Mouse (Mus musculus) monocyte, adult 2 months (primary cell): Measurements from ENCODE around the gene Gm9837.

ENCODE experiments used
- DNase-seq, 2 experiments: peaks; one replicate each; pipeline ENCODE4 v3.0.0; 2022; ENCODE audit warnings: low spot score in 2 of 2, low read depth in 1 of 2

Gm9837 gene

DNA sequence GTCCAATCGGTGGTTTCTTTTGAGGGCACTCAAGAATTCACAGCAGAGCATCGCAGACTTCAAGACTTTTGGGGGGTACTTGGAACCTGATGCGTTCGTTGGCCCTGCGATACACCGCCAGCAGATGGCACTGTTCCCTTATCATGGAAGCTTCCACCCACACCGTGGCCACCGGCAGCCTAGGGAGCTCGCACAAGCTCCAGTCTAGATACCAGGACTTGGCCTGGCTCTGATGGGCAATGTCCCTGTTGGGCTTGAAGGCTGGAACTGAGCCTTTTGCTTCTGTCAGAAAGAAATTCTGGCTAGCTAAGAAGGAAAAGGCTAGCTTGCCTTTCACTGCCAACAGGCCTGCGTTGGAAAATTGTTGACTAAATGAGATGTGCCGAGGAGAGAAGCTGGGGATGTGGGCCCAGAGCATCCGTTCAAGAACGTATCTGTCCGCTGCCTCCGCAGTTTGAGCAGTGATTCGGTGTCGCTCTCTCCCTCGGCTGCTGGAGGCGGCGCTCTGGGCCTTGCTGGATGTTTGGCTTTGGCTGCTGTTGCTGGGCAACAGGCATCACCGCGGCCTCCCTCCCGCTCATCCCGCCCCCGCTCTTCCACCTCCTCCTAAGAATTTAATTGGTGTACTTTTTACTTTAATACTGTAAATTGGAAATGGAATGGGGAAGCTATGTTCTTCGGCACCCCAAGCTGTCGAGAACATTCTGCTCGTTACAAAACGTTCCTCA is at the start of gene Gm9837:
Gene Gm9837, minus strand, starts transcription at position 512 of the 728 bp plus-strand sequence.
- peak; percentile 41 to 66 for DNase-seq

- DNase-seq: peak in 1 of 2 experiments; percentile 5
Measured at GRCm38 (mm10) chr11:53519207-53520121, 49.2 kb upstream of the Gm9837 start, which contains the start of gene Sept8. Gene Sept8 (plus strand): TSS chr11:53519257.

GRCm38 (mm10) chr11:53518759-53519158 is 48.5 kb upstream of the Gm9837 start:
- no peak for DNase-seq

- no peak for DNase-seq
Measured at GRCm38 (mm10) chr11:53516775-53517627, 46.7 kb upstream of the Gm9837 start.

DNA sequence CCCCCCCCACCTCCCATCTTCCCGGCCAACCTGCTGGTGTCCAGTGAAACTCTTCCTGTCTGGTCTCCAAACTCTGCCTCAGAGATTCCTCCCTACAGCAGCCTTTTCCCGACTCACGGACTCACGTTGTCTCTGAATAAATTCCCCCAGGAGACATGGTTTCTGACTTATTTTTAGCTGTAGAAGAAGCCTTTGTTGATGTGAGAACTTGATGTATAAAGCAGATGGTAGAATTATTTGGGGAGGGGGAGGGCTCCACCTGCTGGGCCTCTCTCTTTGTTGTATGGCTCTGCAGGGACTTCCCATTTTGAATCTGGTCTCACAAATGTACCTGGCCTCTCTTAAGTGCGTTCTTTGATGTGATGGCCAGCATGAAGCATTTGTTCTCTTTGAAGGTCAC is 40.1 kb upstream of the Gm9837 start:
- DNase-seq: no peak

GRCm38 (mm10) chr11:53508591-53508990 is 38.3 kb upstream of the Gm9837 start:
- no peak for DNase-seq

DNA sequence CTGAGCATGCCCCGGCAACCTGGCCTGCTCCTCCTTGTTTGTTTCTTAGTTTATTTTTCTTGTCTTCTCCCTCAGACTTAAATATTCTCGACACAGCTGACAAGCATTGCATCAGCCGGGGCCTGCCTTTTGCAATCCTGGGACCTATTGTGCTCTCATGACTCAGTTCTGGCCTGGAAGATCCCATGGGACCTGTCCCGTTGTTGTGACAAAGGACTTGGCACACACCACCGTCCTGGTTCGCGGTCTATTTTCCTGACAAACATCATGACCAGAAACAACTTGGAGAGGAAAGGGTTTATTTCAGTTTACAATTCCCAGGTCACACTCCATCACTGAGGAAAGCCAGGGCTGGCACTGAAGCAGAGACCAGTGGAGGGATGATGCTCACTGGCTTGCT is 37.9 kb upstream of the Gm9837 start:
- DNase-seq: no peak

- DNase-seq: no peak
Measured at GRCm38 (mm10) chr11:53507098-53507805, 37.0 kb upstream of the Gm9837 start.

- no peak for DNase-seq
Measured at GRCm38 (mm10) chr11:53505026-53505663, 34.9 kb upstream of the Gm9837 start.

GRCm38 (mm10) chr11:53504376-53504775 is 34.1 kb upstream of the Gm9837 start:
- no peak for DNase-seq

DNA sequence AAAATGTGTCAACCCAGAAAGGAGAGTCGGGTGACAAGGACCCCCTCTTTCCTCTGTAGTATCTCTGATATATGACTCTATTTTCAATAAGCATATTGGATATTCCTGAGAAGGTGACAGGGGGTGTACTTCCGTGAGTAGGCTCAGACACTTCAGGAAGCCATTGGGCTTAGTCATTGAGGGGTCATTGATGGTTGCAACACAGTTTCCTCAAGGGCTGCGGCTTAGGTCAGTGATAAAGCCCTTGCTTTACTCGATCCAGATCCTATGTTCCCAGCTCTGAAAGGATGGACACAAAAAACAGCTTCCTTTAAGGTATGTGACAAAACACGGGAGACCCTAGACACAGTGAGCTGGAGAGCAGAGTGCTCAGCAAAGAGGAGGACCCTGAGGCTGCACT is 33.5 kb upstream of the Gm9837 start:
- no peak for DNase-seq

DNA sequence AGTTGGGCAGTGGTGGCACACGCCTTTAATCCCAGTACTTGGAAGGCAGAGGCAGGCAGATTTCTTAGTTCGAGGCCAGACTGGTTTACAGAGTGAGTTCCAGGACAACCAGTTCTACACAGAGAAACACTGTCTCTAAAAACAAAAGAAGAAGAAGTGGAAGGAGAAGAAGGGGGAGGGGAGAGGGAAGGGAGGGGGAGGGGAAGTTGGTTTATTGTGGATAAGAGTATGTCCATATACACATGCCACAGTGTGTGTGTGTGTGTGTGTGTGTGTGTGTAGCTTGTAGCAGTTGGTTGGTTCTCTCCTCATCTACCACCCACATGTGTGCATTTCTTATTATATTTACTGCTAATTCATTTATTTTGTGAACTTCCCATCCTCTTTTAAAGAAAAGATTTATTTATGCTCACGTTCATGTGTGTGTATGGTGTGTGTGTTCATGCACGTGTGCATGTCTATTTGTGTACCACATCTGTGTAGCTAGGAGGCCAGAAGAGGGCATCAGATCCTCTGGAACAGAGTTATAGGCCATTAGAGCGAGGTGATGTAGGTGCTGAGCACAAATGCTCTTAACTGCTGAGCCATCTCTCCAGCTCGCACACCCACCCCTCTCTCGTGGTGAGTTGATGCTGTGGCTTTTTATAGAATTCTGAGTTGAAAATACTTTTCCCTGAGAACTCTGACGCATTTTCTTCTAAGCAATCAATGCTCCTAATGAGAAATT is 31.9 kb upstream of the Gm9837 start:
- DNase-seq: no peak

DNA sequence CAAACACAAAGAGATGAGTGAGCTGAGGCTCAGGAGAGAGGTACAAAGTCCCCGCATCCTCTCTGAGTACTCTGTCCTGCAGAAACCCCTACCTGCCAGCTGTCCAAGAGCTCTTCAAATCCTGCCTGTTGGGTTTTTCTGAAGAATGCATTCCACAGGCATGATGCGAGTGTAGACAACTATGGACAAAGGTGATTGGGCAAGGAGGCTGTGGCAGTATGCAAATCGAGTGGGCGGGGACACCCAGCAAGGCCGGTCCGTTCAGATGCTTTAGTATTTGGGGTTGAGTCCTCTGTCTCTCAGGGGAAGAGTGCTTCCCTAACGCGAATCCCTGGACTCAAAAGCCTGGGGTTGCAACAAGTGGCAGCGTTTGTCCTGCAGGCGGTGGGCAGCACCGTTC is 30.3 kb upstream of the Gm9837 start:
- no peak for DNase-seq

DNA sequence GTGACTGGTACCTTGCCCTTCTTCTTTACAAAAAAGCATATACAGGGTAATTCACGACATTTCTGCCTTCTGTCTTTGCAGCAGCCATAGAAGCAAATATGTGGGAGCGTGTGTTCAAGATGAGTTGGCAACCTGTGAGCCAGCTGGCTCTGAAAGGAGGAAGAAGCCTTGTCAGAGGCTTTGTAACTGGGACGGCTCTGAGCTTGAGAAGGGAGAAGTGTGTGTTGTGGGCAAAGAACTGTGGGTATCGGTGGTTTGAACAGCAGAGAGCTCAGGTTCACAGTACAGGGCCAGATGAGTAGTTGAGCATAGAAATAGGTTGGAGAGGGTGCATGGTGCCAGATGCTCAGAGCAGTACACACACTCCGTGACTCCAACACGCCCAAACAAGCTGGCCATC is 26.7 kb upstream of the Gm9837 start:
- DNase-seq: no peak

DNA sequence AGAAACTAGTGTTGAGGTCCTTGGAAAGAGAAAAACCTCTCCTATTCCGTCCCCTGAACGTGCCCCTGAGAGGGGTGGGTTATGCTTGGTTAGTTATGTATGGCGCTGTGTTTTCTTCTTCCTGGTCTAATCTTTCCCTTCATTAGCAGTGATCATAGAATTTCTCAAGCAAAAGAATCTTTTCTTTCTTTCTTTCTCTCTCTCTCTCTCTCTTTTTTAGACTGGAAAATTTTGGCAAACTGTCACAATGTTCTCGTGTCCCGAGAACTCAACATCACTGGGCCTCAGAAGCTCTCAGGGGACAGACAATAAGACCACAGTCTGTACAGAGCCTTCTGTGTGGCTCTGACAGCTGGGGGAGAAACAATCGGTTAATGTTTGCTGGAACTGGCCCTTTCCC is 25.1 kb upstream of the Gm9837 start:
- no peak for DNase-seq

GRCm38 (mm10) chr11:53493243-53493955 is 23.1 kb upstream of the Gm9837 start:
- DNase-seq: no peak

GRCm38 (mm10) chr11:53491954-53492401 is 21.7 kb upstream of the Gm9837 start:
- DNase-seq: no peak

DNA sequence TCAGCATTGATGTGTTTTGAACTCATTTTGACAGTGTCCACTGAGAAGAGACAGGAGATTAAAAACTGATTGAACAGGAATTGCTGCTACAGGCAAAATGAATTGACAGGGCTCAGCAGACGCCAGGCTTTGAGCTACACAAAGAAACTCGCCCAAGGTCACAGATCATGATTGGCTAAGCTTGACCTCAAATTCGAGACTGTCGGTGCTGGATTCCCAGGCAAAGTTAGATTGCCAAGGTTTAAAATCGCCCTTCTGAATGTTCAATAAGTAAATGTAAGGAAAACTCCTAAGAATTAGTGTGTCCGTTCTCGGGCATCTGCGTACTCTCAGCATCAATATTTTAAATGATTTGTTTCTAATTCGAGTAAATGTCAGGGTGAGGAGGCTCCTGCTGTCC is 19.1 kb upstream of the Gm9837 start:
- DNase-seq: no peak

DNA sequence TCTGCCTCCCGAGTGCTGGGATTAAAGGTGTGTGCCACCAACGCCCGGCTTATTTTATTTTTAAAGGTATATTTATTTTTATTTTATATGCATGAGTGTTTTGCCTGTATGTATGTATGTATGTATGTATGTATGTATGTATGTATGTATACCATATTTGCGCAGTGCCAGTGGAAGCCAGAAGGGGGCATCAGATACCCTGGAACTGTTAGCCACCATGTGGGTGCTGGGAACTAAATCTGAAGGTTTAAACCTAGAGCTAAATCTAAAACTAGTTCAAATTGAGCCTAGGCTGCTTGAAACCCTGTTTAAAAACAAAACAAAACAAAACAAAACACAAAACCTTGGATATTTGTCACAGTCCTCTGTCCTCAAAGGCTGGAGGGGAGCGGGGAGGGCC is 18.7 kb upstream of the Gm9837 start:
- DNase-seq: no peak
